Mouse (Mus musculus): Measurements from ENCODE around the gene Dact2.

- TF ChIP-seq CTCF (IDR thresholded peaks at IDR 0.05) (no peak), EP300 (IDR thresholded peaks at IDR 0.05) (no peak)
Measured at GRCm38 (mm10) chr17:14192924-14193323, 11.2 kb downstream of the Dact2 start.

Measured in lung, postnatal 0 days (tissue).